Mouse (Mus musculus) forebrain, embryonic 14.5 days (tissue): ENCODE data around the gene Zfp326. TPM values are rescaled to one million over a fixed set of nuclear protein-coding genes. Genes with fewer than 3 reads are reported as not detected.

ENCODE experiments used
- ATAC-seq: fragments of 200-750 bp; cut with Nextera tagmentation; 2 replicates; pipeline ENCODE4 v1.8.0; 2017; ENCODE audit warnings: mild to moderate bottlenecking, moderate library complexity
- DNase-seq: peaks from one replicate; pipeline ENCODE4 v3.0.0-alpha.2; 2015; ENCODE audit warnings: low spot score
- H3K27ac ChIP-seq: fragments of 300-500 bp; sonication (generic); 2 replicates; pipeline ENCODE4 v1.5.1; 2014; ENCODE audit warnings: low read depth, mild to moderate bottlenecking, control low read depth, low read length, moderate library complexity
- H3K27me3 ChIP-seq: fragments of 300-500 bp; sonication (generic); replicated peaks from 2 replicates; pipeline ENCODE4 v1.6.1; 2014; ENCODE audit warnings: low read length, control low read depth, mixed read lengths; ENCODE audit not compliant: control insufficient read depth, insufficient read depth
- H3K36me3 ChIP-seq: fragments of 300-500 bp; sonication (generic); 2 replicates; pipeline ENCODE4 v1.6.1; 2014; ENCODE audit warnings: low read length, control low read depth; ENCODE audit not compliant: control insufficient read depth, insufficient read depth
- H3K4me1 ChIP-seq: fragments of 300-500 bp; sonication (generic); 2 replicates; pipeline ENCODE4 v1.6.1; 2014; ENCODE audit warnings: antibody characterized with exemption, low read length, control low read depth; ENCODE audit not compliant: control insufficient read depth, insufficient read depth
- H3K4me2 ChIP-seq: fragments of 300-500 bp; sonication (generic); 2 replicates; pipeline ENCODE4 v1.6.1; 2014; ENCODE audit warnings: mild to moderate bottlenecking, control low read depth, low read length
- H3K4me3 ChIP-seq: fragments of 300-500 bp; sonication (generic); 2 replicates; pipeline ENCODE4 v1.5.1; 2014; ENCODE audit warnings: low read depth, low read length, control low read depth
- H3K9ac ChIP-seq: fragments of 300-500 bp; sonication (generic); 2 replicates; pipeline ENCODE4 v1.6.1; 2014; ENCODE audit warnings: mild to moderate bottlenecking, low read length, control low read depth, moderate library complexity
- H3K9me3 ChIP-seq: fragments of 300-500 bp; sonication (generic); replicated peaks from 2 replicates; pipeline ENCODE4 v1.6.1; 2016; ENCODE audit warnings: low read length, control low read depth, mixed read lengths; ENCODE audit not compliant: control insufficient read depth
- WGBS: fragments of 180-500 bp; shearing (Covaris S2); extraction: QIAGEN DNeasy Blood & Tissue Kit; methylation state at CpG from one replicate; pipeline ENCODE4 v1.1.7; 2014; 5-methylcytosine and 5-hydroxymethylcytosine counted together
- polyA plus RNA-seq: library from polyadenylated mRNA; unstranded; fragments of >200 nt; fragmentation: Nextera tagmentation; extraction: Ambion mirVana; gene quantifications from 2 replicates; pipeline ENCODE4 v1.2.1, GENCODE M21; 2014

The Zfp326 gene
- polyA plus RNA-seq, 1 experiment from 2014 or later: 29.6 TPM

DNA sequence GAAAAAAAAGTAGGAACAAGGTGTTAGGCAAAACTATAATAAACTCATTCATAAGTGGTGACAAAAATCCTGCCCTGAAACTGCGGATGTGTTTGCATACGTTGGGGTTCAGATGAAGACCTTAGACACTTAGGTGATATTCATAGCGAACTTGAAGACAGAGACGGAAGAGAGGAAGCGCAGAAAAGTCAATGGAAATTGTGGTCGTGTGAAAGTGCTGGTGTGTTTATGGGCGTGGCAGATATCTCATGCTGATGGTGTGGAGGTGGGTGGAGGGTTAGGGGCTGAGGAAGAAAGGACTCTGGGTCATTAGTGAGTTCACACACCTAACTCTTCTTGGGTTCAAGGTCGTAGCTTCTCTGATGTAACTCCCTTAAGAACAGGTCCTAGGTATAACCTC lies 4.2 kb upstream of the Zfp326 start:
- no peak for DNase-seq
- peaks cover 11% of the 10 kb centered on the region; the same call in 1 of the 2 replicates for H3K4me1 ChIP-seq
- no peaks in the 10 kb centered on the region for H3K9me3 ChIP-seq
- H3K4me2 ChIP-seq: no peak overlapping the region
- H3K9ac ChIP-seq: no peak overlapping the region
- H3K4me3 ChIP-seq: no peak overlapping the region
- WGBS: 83% methylated on average over 8 of the region's 8 CpGs
- no peak overlapping the region for H3K27ac ChIP-seq
- no peak for ATAC-seq
- H3K27me3 ChIP-seq: no peaks in the 10 kb centered on the region
- H3K36me3 ChIP-seq: no peaks in the 10 kb centered on the region

DNA sequence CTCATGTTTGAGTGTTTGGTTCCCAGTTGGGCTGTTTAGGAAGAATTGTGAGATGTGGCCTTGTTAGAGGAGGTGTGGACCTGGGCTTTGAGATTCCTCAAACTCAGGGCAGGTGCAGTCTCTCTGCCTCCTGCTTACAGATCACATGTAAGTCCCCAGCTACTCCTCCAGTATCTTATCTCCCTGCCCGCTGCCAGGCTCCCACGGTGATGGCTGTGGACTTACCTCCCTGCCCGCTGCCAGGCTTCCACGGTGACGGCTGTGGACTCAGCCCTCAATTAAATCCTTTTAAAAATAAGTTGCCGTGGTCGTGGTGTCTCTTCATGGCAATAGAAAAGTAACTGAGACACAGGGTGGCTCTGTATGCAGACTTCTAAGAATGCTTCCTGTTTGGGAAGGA lies 3.4 kb upstream of the Zfp326 start:
- Histone ChIP-seq H3K27me3 (no peaks in the 10 kb centered on the region), H3K4me1 (peaks cover 6% of the 10 kb centered on the region; the same call in 1 of the 2 replicates), H3K36me3 (no peaks in the 10 kb centered on the region), H3K9ac (no peak overlapping the region), H3K27ac (no peak overlapping the region), H3K4me3 (no peak overlapping the region), H3K9me3 (no peaks in the 10 kb centered on the region), H3K4me2 (no peak overlapping the region)
- 62% methylated on average over 7 of the region's 7 CpGs for WGBS
- ATAC-seq: no peak
- no peak for DNase-seq

DNA sequence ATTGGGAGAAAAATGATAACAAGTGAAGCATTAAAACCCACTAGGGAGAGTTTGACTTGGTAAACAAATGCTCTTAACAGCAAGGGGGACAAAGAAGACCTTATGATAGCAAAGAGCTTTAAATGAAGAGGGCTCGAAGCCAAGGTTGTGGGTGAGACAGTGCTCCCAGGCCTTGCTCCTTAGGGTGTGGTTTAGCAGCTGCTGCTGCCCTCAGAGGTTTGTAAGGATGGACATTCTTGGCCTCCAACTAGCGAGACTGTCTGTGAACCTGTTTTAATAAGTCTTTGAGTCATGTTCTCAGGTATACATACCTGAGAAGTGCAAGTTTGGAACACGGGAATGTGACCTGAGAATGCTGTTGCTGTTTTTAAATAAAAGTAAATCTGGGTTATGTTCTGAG lies 2.6 kb upstream of the Zfp326 start:
- no peaks in the 10 kb centered on the region for H3K9me3 ChIP-seq
- no peak overlapping the region for H3K27ac ChIP-seq
- H3K36me3 ChIP-seq: no peaks in the 10 kb centered on the region
- peaks cover 11% of the 10 kb centered on the region for H3K4me1 ChIP-seq
- ATAC-seq (no peak), DNase-seq (no peak)
- no peak overlapping the region for H3K9ac ChIP-seq
- no peak overlapping the region for H3K4me2 ChIP-seq
- no peak overlapping the region for H3K4me3 ChIP-seq
- H3K27me3 ChIP-seq: no peaks in the 10 kb centered on the region
- 78% methylated on average over 3 of the region's 3 CpGs for WGBS

DNA sequence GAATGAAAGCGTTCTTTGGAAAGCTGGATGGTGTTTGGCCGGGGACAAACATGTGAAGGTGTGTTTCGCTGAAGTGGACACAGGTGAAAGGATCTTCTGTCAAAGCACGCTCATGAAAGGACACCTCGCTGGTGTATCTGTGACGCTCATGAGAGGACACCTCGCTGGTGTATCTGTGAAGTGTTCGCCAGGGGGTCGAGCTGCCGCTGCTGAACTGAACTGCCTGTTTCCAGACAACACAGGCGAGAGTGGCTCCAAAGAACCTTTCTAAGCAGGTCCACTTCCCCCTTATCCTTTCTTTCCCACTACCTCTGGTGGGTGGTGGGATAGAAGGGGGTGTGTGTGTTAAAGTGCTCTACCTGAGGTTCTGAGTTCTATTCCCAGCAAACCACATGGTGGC lies 1.9 kb upstream of the Zfp326 start:
- no peaks in the 10 kb centered on the region for H3K27me3 ChIP-seq
- H3K4me2 ChIP-seq: no peak overlapping the region
- no peak for ATAC-seq
- no peaks in the 10 kb centered on the region for H3K36me3 ChIP-seq
- H3K4me1 ChIP-seq: peaks cover 17% of the 10 kb centered on the region
- no peak overlapping the region for H3K9ac ChIP-seq
- WGBS: 95% methylated on average over 11 of the region's 11 CpGs
- no peak for DNase-seq
- no peaks in the 10 kb centered on the region for H3K9me3 ChIP-seq
- H3K4me3 ChIP-seq: no peak overlapping the region
- H3K27ac ChIP-seq: no peak overlapping the region

DNA sequence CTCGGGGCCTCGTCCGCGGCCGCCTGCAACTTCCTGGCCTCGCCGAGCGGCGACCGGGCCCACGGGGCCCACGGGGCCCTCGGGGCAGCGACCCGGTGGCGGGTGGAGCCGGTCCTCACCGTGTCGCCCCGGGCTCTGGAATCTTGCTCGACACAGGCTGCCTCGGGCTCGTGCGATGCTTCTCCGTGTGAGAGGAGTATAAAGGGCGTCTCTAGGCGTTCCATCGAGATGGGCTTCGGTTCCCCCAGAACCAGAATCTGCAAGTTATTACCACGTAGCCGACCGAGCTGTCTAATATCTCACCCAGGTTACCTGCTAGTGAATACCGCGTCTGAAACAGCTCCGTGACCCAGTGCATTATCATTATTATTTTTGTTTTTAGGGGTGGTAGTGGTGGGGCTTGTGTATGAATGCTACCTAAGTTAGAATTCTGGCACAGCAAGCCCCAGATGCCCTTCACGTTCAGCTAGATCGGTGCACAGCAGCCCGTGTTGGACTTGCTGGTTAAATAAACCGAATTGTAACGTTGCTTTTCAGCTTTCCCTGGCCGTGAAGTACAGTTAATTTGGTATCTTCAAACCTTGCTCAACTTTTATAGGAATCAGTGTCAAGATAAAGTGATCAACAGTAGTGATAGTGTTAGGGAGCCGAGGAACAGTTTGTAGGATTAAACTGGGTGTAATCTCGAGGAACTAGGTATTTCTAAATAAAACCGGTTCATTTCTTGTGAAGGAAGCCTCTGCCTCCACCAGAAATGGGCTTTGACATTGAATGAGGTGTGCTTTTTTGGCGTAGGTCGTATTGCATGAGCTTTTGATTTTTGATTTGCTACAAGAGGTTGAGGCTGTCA lies 785 bp downstream of the Zfp326 start:
- H3K4me2 ChIP-seq: peak overlapping the region; percentile 54
- ATAC-seq (no peak), DNase-seq (peak; percentile 37)
- no peaks in the 10 kb centered on the region for H3K36me3 ChIP-seq
- H3K9me3 ChIP-seq: no peaks in the 10 kb centered on the region
- peak overlapping the region; percentile 96 for H3K4me3 ChIP-seq
- peak overlapping the region; percentile 88 for H3K27ac ChIP-seq
- peak overlapping the region; percentile 99 for H3K9ac ChIP-seq
- WGBS: under 1% methylated on average over 45 of the region's 46 CpGs
- peaks cover 23% of the 10 kb centered on the region for H3K4me1 ChIP-seq
- H3K27me3 ChIP-seq: no peaks in the 10 kb centered on the region

DNA sequence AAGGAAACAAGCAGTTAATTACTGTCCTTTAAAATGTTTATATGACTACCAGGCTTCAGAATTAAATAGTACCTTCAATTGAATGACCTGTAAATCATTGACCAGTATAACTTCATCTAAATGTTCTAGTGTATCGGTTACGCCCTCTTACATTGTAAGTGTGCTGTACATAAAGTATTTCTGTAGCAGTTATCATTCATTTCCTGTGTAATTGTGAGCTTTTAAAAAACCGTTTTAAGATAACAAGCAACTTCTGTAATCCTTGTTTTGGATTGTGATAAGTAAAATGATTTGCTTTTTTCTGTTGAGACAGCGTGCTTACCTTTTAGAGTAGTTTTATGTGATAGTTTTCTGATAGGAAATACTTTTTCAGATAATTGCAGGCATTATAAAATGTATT lies 11.0 kb downstream of the Zfp326 start:
- ATAC-seq (no peak), DNase-seq (no peak)
- 98% methylated on average over 4 of the region's 4 CpGs for WGBS
- Histone ChIP-seq H3K9ac (no peak overlapping the region), H3K9me3 (no peaks in the 10 kb centered on the region), H3K4me1 (no peaks in the 10 kb centered on the region), H3K36me3 (peaks cover 30% of the 10 kb centered on the region), H3K4me2 (no peak overlapping the region), H3K27ac (no peak overlapping the region), H3K4me3 (no peak overlapping the region), H3K27me3 (no peaks in the 10 kb centered on the region)

DNA sequence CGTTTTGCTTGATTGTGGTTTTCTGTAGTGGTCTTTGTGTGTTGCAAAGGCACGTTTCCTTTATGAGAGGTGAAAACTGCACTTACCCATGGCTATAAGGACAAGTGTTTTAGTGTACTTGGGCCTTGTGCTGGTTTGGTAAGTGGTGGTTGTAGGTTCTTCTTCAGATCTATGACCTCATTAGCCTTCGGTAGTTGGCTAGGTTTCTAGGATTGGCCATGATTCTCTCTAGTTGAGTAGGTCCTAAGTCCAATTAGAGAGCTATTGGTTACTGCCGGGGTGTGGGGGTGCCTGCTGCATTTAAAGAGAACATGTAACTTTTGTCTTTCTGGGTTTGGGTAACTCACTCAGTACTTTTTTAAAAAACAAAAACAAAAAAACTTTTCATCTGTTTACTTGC lies 21.8 kb downstream of the Zfp326 start:
- ATAC-seq (no peak), DNase-seq (no peak)
- H3K9ac ChIP-seq: no peak overlapping the region
- H3K4me3 ChIP-seq: no peak overlapping the region
- H3K4me1 ChIP-seq: no peaks in the 10 kb centered on the region
- no peak overlapping the region for H3K27ac ChIP-seq
- no peak overlapping the region for H3K4me2 ChIP-seq
- 92% methylated on average over 4 of the region's 4 CpGs for WGBS
- no peaks in the 10 kb centered on the region for H3K27me3 ChIP-seq
- peaks cover 40% of the 10 kb centered on the region for H3K36me3 ChIP-seq
- H3K9me3 ChIP-seq: no peaks in the 10 kb centered on the region

DNA sequence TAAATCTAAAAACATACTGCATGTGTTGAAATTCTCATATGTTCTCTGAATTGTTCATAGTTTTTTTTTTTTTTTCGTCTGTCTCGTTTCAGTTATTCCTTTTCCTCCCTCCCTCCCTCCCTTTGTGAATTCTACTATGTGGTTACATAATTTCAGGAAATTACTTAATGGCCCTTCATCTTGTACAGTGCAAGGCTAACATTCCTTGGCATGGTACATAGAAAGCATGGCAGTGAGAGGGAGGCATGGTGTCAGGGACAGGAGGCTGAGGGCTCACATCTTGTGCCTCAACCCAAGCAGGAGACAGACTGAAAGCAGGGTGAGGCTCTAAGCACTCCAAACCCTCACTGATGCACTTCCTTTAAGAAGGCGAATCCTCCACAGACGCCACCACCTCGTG lies 32.8 kb downstream of the Zfp326 start:
- H3K9ac ChIP-seq: no peak overlapping the region
- WGBS: 86% methylated on average over 5 of the region's 5 CpGs
- no peaks in the 10 kb centered on the region for H3K9me3 ChIP-seq
- DNase-seq (no peak), ATAC-seq (no peak)
- H3K4me1 ChIP-seq: no peaks in the 10 kb centered on the region
- H3K36me3 ChIP-seq: peaks cover 72% of the 10 kb centered on the region
- H3K4me3 ChIP-seq: no peak overlapping the region
- no peaks in the 10 kb centered on the region for H3K27me3 ChIP-seq
- H3K4me2 ChIP-seq: no peak overlapping the region
- no peak overlapping the region for H3K27ac ChIP-seq

DNA sequence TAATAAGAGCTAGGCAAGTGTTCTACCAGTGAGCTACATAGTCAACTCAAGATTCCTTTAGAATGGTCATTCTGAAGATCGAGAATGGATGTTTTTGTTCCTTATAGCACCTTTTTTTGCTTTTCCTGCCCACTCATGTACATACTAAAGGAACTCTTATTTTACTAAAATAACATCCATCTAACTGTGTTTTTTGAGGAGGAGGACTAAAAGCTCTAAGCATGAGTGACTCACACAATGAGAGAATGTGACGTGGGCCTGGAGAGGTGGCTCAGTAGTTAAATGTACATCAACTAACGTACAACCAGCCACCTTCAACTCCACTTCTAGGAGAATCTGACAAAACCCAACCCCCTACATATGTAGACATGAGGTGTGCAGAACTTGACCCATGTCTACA lies 33.3 kb downstream of the Zfp326 start:
- no peaks in the 10 kb centered on the region for H3K4me1 ChIP-seq
- H3K9me3 ChIP-seq: no peaks in the 10 kb centered on the region
- H3K27me3 ChIP-seq: no peaks in the 10 kb centered on the region
- WGBS: 96% methylated on average over 3 of the region's 3 CpGs
- H3K27ac ChIP-seq: no peak overlapping the region
- peaks cover 74% of the 10 kb centered on the region for H3K36me3 ChIP-seq
- DNase-seq: no peak
- no peak overlapping the region for H3K4me3 ChIP-seq
- no peak overlapping the region for H3K4me2 ChIP-seq
- no peak overlapping the region for H3K9ac ChIP-seq
- ATAC-seq: no peak
